Mouse (Mus musculus) heart, adult 18-20 months (tissue): ENCODE data around the gene Tmem184a. TPM values are rescaled to one million over a fixed set of nuclear protein-coding genes. Genes with fewer than 3 reads are reported as not detected.
A peak's percentile ranks its signal among the peaks of the same experiment; 100 is the strongest.

Experiments
- DNase-seq, 2 experiments: peaks; one replicate each; pipeline ENCODE4 v3.0.0; 2021 to 2022; ENCODE audit warnings: mixed read lengths in 1 of 2
- microRNA-seq, 2 experiments: library from miRNA; unstranded; fragments of <30 nt; microRNA quantifications; one replicate each; pipeline ENCODE4 v1.2.0; 2022
- total RNA-seq, 2 experiments: library from RNA; stranded (reverse); gene quantifications; 2 replicates each; pipeline ENCODE4 v1.2.3; 2021

Gene Tmem184a
- total RNA-seq, 2 experiments from 2014 or later, result 0.21 to 0.60 TPM

GRCm38 (mm10) chr5:139792966-139793337 is 26.8 kb downstream of the Tmem184a start:
- DNase-seq, result peak in 1 of 2 experiments; percentile 55

- peak in 1 of 2 experiments; percentile 59 for DNase-seq
Observed at GRCm38 (mm10) chr5:139792159-139792775, 27.4 kb downstream of the Tmem184a start.

- peak; percentile 98 to 99 for DNase-seq
Observed at GRCm38 (mm10) chr5:139791227-139792158, 28.2 kb downstream of the Tmem184a start, which contains the start of gene Mafk. Mafk (plus strand) TSS chr5:139791513.

- no peak for DNase-seq
Observed at GRCm38 (mm10) chr5:139789466-139789865, 30.3 kb downstream of the Tmem184a start.

- DNase-seq, result peak; percentile 60 to 80
Observed at GRCm38 (mm10) chr5:139781406-139781805, 38.3 kb downstream of the Tmem184a start.

GRCm38 (mm10) chr5:139776966-139777365 is 42.8 kb downstream of the Tmem184a start:
- DNase-seq, result no peak

- DNase-seq, result peak; percentile 96 to 98
Observed at GRCm38 (mm10) chr5:139775216-139775926, 44.3 kb downstream of the Tmem184a start, which contains the start of gene Ints1. Ints1 (minus strand) TSS chr5:139775674.

- no peak for DNase-seq
Observed at GRCm38 (mm10) chr5:139768216-139768615, 51.5 kb downstream of the Tmem184a start.

GRCm38 (mm10) chr5:139764296-139764695 is 55.4 kb downstream of the Tmem184a start:
- no peak for DNase-seq

- no peak for DNase-seq
Observed at GRCm38 (mm10) chr5:139758096-139758495, 61.6 kb downstream of the Tmem184a start.

- no peak for DNase-seq
Observed at GRCm38 (mm10) chr5:139756586-139756985, 63.1 kb downstream of the Tmem184a start.

- no peak for DNase-seq
Observed at GRCm38 (mm10) chr5:139756135-139756534, 63.6 kb downstream of the Tmem184a start.

GRCm38 (mm10) chr5:139754753-139755152 is 65.0 kb downstream of the Tmem184a start:
- DNase-seq, result peak in 1 of 2 experiments; percentile 58

Small RNA genes within 50 kb of the gene (microRNA-seq; reads per million reads assigned to microRNA genes)
- gene Mir7037, result 0 to 0.27 reads per million in 2 experiments

Other genes with a start within 250 kb of the Tmem184a start
- gene Micall2, start 83.6 kb downstream of the Tmem184a start, total RNA-seq, result 1 to 10 TPM; 1.2 to 2.1 TPM
- gene Ints1, start 44.2 kb downstream of the Tmem184a start, total RNA-seq, result 10 to 100 TPM; 37.7 to 39.5 TPM
- 10 to 100 TPM; 37.3 to 39.7 TPM for gene Mafk, start 28.4 kb downstream of the Tmem184a start, total RNA-seq
- not detected for gene Gm26938, start 6.5 kb upstream of the Tmem184a start, total RNA-seq
- 10 to 100 TPM in 1 of 2 experiments, 1 to 10 TPM in 1; 8.1 to 10.1 TPM for gene Psmg3, start 7.0 kb upstream of the Tmem184a start, total RNA-seq
- under 1 TPM in 1 of 2 experiments, not detected in 1; 0.10 TPM for gene Elfn1, start 88.0 kb upstream of the Tmem184a start, total RNA-seq